Mouse (Mus musculus) bone marrow, adult 2 months (tissue): ENCODE measurements at regions not wholly inside any gene's neighbourhood (a gene's known extent, or its start where the extent isn't known, plus 50 kb on each side); places are given as distances from the start of the nearest gene placed in this dataset.

Source experiments
- CTCF ChIP-seq: fragments of 200-500 bp; IDR thresholded peaks from 2 replicates; pipeline ENCODE4 v1.5.1; 2011; ENCODE audit warnings: low read length, control low read depth; ENCODE audit not compliant: control insufficient read depth, insufficient read depth
- POLR2A ChIP-seq: fragments of 200-500 bp; IDR thresholded peaks from 2 replicates; pipeline ENCODE4 v1.6.1; 2011; ENCODE audit warnings: low read depth, mild to moderate bottlenecking, control low read depth, low read length, borderline replicate concordance; ENCODE audit not compliant: control insufficient read depth

DNA sequence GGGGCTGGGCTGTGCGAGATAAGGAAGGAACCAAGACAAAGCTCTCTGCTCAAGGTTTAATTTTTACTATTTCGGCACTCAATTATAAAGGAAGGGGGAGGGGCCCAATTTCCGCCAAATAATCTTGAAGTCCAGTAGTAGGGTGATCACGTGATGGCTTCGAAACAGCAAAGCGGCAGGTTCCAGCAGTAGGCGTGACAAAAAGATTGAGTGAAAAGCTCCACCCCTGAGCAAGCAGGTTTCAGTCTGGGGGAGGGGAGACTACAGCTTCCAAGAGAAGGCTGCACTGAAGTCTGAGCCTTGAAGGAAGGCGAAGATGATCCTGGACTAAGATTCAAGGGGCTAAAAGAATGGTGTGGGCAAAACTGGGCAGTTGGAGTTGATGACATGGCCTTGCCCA lies 222.9 kb downstream of the Enc1 start:
- no peak for TF ChIP-seq POLR2A
- no peak for TF ChIP-seq CTCF
